Mouse (Mus musculus) heart, postnatal 0 days (tissue): Measurements from ENCODE around the gene Plcb3.

Experiments used
- CTCF ChIP-seq: IDR thresholded peaks from 2 replicates; pipeline ENCODE4 v1.5.1; 2016; ENCODE audit warnings: antibody characterized with exemption, control low read depth, low read depth
- EP300 ChIP-seq: IDR thresholded peaks from 2 replicates; pipeline ENCODE4 v1.6.1; 2016; ENCODE audit warnings: antibody characterized with exemption, low read depth

- TF ChIP-seq CTCF (no peak), EP300 (no peak)
Observed at GRCm38 (mm10) chr19:6993011-6993770, 16.9 kb upstream of the Plcb3 start.
